ENCODE assay signal across 8 mouse cellular contexts in the genomic region with DNA sequence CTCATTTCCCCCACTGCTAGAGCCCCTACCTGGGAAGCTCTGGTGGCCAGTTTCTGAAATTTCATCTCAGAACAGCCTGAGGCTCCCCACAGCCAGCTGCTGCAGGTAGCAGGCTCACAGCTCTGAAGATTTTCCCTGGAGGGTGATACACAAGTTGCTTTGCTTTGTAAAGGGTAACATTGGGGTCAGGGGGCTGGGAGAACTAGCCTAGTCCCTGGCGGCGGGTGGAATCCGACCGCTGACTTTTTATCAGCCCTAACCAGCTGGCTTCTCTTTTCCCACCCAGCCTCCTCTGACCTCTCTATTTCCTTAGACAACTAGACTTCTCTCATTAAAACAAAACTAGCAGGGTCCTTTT. TPM values are rescaled to one million over a fixed set of nuclear protein-coding genes. Genes with fewer than 3 reads are reported as not detected.
DNase-seq lines count a peak whose midpoint lies in the region; ATAC-seq and TF ChIP-seq lines count a peak whose summit lies in the region.

No protein-coding gene starts in this region.

- H3K4me2 ChIP-seq in heart, embryonic 12.5 days: peak overlapping the region; percentile 63
- peak overlapping the region; percentile 51 for H3K4me2 ChIP-seq in intestine, embryonic 15.5 days (replicated peaks)
- peak overlapping the region; percentile 39; the same call in 1 of the 2 replicates for H3K4me2 ChIP-seq in midbrain, postnatal 0 days (ENCODE audit: low read depth, low read length, poor library complexity, severe bottlenecking)

- peak overlapping the region; percentile 61 for H3K9ac ChIP-seq in heart, embryonic 12.5 days
- H3K9ac ChIP-seq in intestine, embryonic 15.5 days: peak overlapping the region; percentile 30
- H3K9ac ChIP-seq in midbrain, postnatal 0 days (replicated peaks; ENCODE audit: low read length, poor library complexity, severe bottlenecking): peak overlapping the region; percentile 51

- 5% methylated on average over 4 of the region's 4 CpGs for WGBS in heart, embryonic 12.5 days
- WGBS in intestine, embryonic 15.5 days: 21% methylated on average over 4 of the region's 4 CpGs
- 44% methylated on average over 4 of the region's 4 CpGs for WGBS in midbrain, postnatal 0 days

- H3K9me3 ChIP-seq in heart, embryonic 12.5 days (replicated peaks): no peaks in the 10 kb centered on the region
- H3K9me3 ChIP-seq in intestine, embryonic 15.5 days: no peaks in the 10 kb centered on the region
- no peaks in the 10 kb centered on the region for H3K9me3 ChIP-seq in midbrain, postnatal 0 days (ENCODE audit: low read length)

- intact Hi-C loops in heart, postnatal 25 days (cut with DNase I): no loop called here

- no peaks in the 10 kb centered on the region for H3K27me3 ChIP-seq in heart, embryonic 12.5 days (replicated peaks)
- H3K27me3 ChIP-seq in intestine, embryonic 15.5 days (replicated peaks): no peaks in the 10 kb centered on the region
- H3K27me3 ChIP-seq in midbrain, postnatal 0 days (ENCODE audit: insufficient read depth, low read length): no peaks in the 10 kb centered on the region

- peaks cover 21% of the 10 kb centered on the region for H3K4me1 ChIP-seq in heart, embryonic 12.5 days (replicated peaks)
- peaks cover 7% of the 10 kb centered on the region; the same call in 1 of the 2 replicates for H3K4me1 ChIP-seq in intestine, embryonic 15.5 days (replicated peaks)
- H3K4me1 ChIP-seq in midbrain, postnatal 0 days (ENCODE audit: insufficient read depth, low read length): 0 out of 2 replicates have a peak, but pooled peaks cover 5% of the 10 kb centered on the region

- peak; percentile 83 for ATAC-seq in heart, embryonic 12.5 days (ENCODE audit: insufficient number of reproducible peaks, low FRiP score)
- peak; percentile 70 for ATAC-seq in intestine, embryonic 15.5 days
- ATAC-seq in midbrain, postnatal 0 days (ENCODE audit: low FRiP score): no peak

- no peak for DNase-seq in heart, postnatal 25 days (ENCODE audit: low spot score)
- peak; percentile 31 for DNase-seq in embryo, embryonic 9.5 days (ENCODE audit: extremely low spot score)
- no peak for DNase-seq in midbrain, postnatal 0 days (ENCODE audit: low spot score)
- DNase-seq in cerebellum, postnatal 25 days: no peak
- no peak for DNase-seq in urinary bladder, postnatal 14 days (ENCODE audit: low spot score)
- no peak for DNase-seq in urinary bladder, adult 18-20 months (ENCODE audit: low spot score in 2 of 2)

- TF ChIP-seq CTCF in midbrain, postnatal 0 days (IDR thresholded peaks at IDR 0.05): no peak

- peak overlapping the region; percentile 64 for H3K27ac ChIP-seq in heart, embryonic 12.5 days (ENCODE audit: poor library complexity, severe bottlenecking)
- no peak overlapping the region for H3K27ac ChIP-seq in intestine, embryonic 15.5 days
- H3K27ac ChIP-seq in midbrain, postnatal 0 days (ENCODE audit: low read depth, low read length): peak overlapping the region; percentile 32; the same call in 1 of the 2 replicates

- H3K36me3 ChIP-seq in heart, embryonic 12.5 days: no peaks in the 10 kb centered on the region
- no peaks in the 10 kb centered on the region for H3K36me3 ChIP-seq in intestine, embryonic 15.5 days
- no peaks in the 10 kb centered on the region for H3K36me3 ChIP-seq in midbrain, postnatal 0 days (ENCODE audit: insufficient read depth, low read length)

- peak overlapping the region; percentile 31 for H3K4me3 ChIP-seq in heart, embryonic 12.5 days
- H3K4me3 ChIP-seq in intestine, embryonic 15.5 days (replicated peaks): no peak overlapping the region
- H3K4me3 ChIP-seq in midbrain, postnatal 0 days (ENCODE audit: low read depth, low read length): peak overlapping the region; percentile 18; the same call in 1 of the 2 replicates

RNA-seq across cellular contexts. Expression of gene Rffl, which starts 25.0 kb away (rescaled TPM):
- 6.7 and 6.8 TPM in 2 replicates for polyA plus RNA-seq in heart, embryonic 12.5 days (2016; fragmentation: Nextera tagmentation; extraction: Ambion mirVana)
- 1 to 10 TPM; 3.8 to 4.2 TPM for total RNA-seq in heart, postnatal 25 days (2021)
- 12.5 and 13.8 TPM in 2 replicates for polyA plus RNA-seq in intestine, embryonic 15.5 days (2015; fragmentation: Nextera tagmentation; extraction: Ambion mirVana)
- 2.0 and 7.8 TPM in 2 replicates for total RNA-seq in midbrain, postnatal 0 days (2014; rRNA removed)
- polyA plus RNA-seq in midbrain, postnatal 0 days (2015; fragmentation: Nextera tagmentation; extraction: Ambion mirVana): 2.0 and 2.5 TPM in 2 replicates

RNA-seq across cellular contexts. Expression of gene Rad51d, which starts 44.4 kb away (rescaled TPM):
- 13.0 and 14.6 TPM in 2 replicates for polyA plus RNA-seq in heart, embryonic 12.5 days (2016; fragmentation: Nextera tagmentation; extraction: Ambion mirVana)
- 1 to 10 TPM; 8.0 to 9.3 TPM for total RNA-seq in heart, postnatal 25 days (2021)
- polyA plus RNA-seq in intestine, embryonic 15.5 days (2015; fragmentation: Nextera tagmentation; extraction: Ambion mirVana): 12.7 and 16.0 TPM in 2 replicates
- total RNA-seq in midbrain, postnatal 0 days (2014; rRNA removed): 8.4 and 11.2 TPM in 2 replicates
- polyA plus RNA-seq in midbrain, postnatal 0 days (2015; fragmentation: Nextera tagmentation; extraction: Ambion mirVana): 11.0 and 11.2 TPM in 2 replicates

RNA-seq across cellular contexts. Expression of gene Fndc8, which starts 45.9 kb away (rescaled TPM):
- polyA plus RNA-seq in heart, embryonic 12.5 days (2016; fragmentation: Nextera tagmentation; extraction: Ambion mirVana): 0.10 and 0.12 TPM in 2 replicates
- not detected for total RNA-seq in heart, postnatal 25 days (2021)
- polyA plus RNA-seq in intestine, embryonic 15.5 days (2015; fragmentation: Nextera tagmentation; extraction: Ambion mirVana): 0.15 and 0.23 TPM in 2 replicates
- total RNA-seq in midbrain, postnatal 0 days (2014; rRNA removed): not detected in 2 replicates
- 0.22 and 0.27 TPM in 2 replicates for polyA plus RNA-seq in midbrain, postnatal 0 days (2015; fragmentation: Nextera tagmentation; extraction: Ambion mirVana)
